Mouse (Mus musculus) cerebellum, postnatal 25 days (tissue): ENCODE data around the gene Odf3.

Source experiments
- DNase-seq, 2 experiments: peaks; one replicate each; pipeline ENCODE4 v3.0.0; 2021; ENCODE audit warnings: mixed read lengths in 2 of 2

Gene Odf3

DNA sequence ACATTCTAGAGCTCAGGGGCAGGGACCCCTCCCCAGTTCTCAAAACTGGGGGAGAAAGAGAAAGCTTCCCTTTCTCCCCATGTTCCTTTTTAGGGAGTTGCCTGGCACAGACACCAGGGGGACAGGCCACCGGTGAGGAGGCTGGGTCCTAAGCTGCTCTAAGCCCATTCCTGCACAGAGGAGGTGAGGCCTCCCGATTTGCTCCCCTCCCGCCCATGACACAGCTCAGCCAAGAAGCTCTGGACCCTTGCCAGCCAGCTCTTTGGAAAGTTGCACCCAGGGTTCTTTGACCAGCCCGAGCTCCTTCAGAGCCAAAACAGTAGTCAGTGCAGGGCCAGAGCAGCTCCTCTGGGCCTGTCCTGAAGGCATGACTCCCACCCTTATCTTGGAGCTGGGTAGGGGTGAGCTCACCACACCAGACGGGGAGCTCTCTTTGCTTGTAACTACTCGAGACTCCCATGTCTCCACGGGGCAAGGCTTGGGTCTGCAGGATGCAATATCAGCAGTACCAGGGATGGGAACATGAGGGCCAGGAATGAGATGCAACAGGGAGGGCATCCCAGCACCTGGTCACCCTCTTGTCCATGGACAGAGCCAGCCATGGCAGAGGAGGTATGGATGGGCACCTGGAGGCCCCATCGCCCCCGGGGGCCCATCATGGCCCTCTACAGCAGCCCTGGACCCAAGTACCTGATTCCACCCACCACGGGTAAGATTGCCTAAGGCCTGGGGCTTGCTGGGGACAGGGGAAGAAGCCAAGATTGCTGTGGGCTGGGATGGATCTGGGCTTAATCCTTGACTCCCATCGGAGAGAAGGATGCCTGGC lies at the start of gene Odf3:
Gene Odf3 (plus strand): TSS at position 51 of the 826 bp plus-strand sequence.
- DNase-seq: no peak

DNA sequence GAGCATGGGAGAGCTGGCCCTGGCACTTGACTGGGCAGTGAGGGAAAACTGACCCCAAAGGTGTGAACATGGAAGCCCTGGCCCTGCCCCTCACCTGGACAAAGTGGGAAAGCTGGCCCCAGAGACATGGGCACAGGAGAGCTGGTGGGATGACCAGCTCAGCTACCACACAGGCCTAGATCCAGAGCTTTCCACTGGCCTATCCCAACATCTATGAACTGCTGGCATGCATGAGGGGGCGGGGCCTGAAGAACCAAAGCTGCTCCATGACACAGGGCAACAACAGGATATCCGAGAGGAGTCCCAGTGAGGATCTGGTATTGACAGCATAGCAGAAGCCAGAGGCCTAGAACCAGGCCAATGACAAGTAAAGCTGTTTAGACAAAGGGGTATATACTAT lies 49.4 kb upstream of the Odf3 start:
- DNase-seq: no peak

DNA sequence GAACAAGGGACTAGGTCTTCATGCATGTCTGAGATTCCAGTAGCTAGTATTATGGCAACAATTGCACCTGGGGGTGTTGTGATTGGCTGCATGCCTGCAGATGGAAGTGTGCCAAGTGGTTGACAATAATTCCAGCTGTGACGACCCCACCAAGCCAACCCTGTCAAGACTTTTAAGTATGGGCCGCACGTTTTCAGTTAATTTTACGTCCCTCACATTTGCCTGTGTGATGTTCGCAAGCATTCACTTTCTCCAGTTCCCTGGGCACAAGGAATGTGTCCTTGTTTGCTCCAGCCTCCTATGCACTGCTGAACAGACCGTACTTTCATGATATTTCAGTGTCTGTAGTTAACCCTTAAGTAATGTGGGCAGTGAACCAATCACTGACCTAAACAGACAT lies 45.0 kb upstream of the Odf3 start:
- no peak for DNase-seq

DNA sequence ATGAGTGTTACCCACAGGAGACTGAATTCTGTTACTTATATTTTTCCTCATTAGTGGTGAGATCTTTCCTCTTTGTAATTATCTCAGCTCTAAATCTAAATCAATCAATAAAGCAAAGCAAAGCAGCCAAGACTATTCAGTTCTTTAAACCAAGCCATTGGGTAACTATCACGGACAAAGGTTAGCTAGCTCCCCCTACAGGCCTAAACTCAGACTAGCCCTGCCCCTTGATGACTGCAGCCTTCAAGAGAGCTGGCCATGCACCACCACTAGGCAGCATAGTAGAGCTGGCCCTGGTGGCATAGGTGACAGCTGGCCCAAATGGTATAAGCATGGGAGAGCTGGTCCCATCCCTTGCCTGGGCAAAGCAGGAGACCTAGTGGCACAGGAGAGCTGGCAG lies 41.9 kb upstream of the Odf3 start:
- DNase-seq: peak; percentile 17 to 58

DNA sequence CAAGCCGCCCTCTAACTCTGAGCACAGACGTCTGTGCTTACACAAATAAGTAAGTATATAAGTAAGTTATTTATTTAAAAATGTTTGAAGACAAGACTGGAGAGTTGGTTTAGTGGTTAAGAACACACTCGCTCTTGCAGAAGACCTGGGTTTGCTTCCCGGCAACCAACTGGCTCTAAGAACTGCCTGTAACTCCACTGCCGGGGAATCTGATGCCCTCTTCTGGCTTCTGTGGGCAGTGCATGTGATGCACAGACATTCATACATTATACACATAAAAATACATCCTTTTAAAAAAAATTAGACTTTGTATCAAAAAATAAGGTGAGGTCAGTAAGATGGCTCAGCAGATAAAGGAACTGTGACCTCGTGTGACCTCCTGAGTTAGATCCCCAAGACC lies 37.1 kb upstream of the Odf3 start:
- DNase-seq: no peak

DNA sequence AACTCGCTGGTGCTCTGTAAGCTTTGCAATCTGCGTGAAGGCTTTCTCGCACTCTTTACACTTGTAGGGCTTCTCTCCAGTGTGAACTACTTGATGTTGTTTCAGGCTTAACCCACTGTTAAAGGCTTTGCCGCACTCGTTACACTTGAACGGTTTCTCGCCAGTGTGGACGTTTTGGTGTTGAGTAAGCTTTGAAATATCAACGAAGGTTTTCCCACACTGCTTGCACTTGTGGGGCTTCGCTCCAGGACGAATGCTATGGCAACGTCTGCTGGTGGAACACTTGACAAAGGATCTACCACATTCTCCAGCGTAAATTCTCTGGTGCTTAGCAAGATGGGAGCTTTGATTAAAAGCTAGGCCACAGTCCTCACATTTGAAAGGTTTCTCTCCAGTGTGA lies 35.9 kb upstream of the Odf3 start:
- no peak for DNase-seq

DNA sequence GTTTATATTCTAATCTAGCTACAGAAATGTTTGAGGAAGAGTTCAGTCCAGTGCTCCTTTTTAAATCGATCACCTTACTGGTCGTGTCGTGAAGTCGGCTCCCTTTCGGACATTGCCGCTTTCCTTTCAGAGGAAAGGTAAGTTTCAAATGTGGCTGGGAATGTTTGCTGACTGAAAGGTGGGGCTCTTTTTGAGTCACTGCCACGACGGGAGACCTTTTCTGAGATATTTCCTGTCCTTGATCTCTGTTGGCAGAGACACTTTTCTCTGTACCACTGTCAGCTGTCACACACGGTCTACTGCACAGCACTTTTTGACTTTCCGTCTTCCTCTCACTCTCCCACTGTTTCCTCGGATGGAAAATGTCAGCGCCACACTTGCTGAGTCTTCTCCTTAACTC lies 34.8 kb upstream of the Odf3 start:
- DNase-seq: no peak

DNA sequence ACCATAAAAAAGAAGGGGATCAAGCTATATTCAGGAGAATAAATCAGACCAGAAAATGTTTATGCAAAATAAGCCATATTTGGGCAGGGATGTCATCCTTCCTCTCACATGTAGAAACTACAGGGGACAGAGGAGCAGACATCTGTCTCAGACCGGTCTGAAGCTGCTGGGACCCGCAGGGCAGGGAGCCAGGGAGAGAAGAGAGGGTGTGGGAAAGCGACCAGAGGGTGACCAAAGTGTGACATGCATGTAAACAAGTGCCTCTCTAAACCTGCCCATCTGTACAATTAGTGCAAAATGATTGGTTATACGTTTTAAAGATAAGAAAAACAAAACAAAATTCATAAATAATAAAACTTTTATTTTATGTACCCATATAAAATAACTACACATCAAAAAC lies 27.4 kb upstream of the Odf3 start:
- no peak for DNase-seq

DNA sequence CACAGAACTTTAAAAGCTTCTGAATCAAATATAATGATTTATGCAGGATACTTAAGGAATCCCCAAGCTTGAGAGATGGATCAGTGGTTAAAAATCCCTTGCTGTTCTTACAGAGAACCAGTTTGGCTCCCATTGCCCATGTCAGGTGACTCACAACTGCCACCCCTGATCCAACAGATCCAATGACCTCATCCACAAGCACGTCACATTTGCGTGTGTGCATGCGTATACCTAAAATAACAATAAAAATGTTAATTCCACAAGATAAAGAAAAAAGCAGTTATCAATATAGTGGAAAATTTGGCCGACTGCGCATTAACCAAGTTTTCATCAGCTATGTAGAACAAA lies 26.3 kb upstream of the Odf3 start:
- DNase-seq: peak in 1 of 2 experiments; percentile 48

DNA sequence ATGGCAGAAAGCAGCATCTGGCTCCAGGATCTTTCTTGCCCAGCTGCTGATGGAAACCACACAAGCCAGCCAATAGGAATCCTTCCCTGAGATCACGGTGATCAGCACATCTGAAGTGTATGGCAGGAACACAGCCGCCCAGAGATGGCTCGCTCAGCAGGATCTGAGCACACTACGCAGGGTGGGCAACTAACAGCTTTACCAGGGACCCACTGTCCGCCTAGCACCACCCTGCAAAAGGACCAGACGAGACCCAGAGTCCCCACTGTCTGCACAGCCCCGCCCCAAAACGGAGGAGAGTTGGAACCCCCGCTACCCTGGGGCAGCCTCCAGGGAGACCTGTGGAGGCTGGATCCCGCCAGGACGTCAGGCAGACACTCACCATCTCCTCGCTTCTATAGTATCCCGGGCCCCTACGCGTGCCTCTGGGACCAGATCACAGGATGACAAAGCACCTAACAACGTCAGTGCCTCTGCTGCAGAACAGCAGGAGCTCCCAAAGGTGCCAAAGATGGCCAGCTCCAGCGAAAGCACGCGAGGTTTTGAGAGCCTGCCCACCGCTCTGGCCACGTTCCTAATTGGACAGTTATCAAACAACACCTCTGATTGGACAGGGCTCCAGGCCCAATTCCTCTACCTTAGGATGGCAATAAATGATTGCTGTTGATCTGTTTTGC lies 25.8 kb upstream of the Odf3 start, which contains the start of gene Zfp941:
Gene Zfp941 (minus strand): TSS at position 526 of the 677 bp plus-strand sequence.
- DNase-seq: peak; percentile 87 to 91

DNA sequence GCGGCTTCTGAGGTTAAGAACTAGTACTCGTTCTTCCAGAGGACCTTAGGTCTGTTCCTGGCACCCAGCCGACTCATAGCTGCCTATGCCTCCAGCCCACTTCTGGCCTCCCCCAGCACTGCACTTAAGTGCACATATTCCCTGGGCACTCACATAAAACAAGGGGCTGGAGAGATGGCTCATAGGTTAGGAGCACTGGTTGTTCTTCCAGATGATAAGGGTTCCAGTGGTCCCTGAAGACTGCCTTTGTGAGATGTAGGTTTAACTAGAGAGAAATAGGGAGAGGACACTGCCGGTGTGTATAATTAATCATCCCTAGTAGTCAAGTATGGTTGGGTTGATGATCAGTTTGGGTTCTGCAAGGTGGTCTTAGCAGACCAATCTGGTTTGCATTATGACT lies 24.9 kb upstream of the Odf3 start:
- DNase-seq: no peak

DNA sequence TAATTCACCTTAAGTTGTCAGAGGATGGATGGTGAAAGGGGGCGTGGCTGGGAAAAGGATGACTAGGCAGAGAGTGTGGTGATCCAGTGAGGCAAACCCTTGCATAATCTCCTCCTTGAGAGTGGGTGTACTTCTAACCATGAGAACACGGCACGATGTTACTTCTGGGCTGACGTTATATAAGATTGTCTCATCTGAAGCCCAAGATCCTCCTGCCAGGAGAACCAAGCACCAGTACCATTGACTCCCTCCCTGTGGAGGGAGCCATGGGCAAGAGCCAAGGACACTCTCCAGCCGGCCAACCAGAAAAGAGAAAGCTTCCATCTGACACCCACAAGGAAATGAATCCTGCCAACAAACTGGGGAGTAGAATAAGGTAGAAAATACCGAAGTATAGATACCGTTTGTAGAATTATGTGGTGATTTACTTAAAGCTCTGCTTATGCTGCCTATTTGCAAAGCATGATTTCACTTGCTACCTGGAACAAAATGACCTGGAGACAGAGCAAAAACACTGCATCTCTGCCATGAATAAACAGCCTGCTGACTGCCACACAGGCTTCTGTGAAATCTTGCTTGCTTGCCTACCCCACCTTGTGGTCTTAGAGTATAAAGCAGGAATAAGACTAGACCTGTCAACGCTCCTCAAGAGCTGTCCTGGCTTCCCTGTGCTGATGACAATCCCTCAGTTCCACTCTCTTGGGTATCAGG lies 19.3 kb upstream of the Odf3 start:
- peak; percentile 65 to 75 for DNase-seq

DNA sequence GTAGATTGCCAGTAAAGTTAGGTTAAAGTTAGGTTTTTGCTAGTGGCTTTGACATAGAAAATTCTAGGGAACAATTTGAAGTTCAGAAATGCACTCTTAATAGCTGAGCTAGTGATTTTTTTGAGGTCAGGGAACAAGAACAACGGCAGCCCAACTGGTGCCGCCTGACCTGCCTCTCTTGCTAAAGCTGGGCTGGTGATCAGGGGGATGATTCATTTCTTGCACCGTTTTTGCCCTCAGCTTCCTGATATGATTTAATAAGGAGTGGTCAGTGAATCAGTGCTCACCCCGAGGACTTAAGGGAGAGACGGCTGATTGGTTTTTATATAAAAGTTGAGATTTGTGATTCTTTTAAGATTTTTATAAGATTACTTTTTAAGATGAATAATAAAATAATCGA lies 16.2 kb upstream of the Odf3 start:
- DNase-seq: no peak

DNA sequence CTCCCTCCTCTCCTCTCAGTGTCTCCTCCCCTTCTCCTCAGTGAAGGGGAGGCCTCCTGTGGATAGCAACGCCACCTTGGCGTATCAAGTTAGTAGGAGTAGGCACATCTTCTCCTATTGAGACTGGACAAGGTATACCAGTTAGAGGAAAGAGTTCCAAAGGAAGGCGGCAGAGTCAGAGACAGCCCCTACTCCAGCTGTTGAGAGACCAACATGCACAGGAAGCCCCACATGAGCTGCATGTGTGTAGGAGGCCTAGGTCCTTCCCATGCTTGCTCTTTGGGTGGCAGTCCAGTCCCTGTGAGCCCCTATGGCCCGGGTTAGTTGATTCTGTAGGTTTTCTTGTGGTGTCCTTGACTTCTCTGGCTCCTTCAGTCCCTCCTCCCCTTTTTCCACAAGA lies 14.3 kb upstream of the Odf3 start:
- no peak for DNase-seq

DNA sequence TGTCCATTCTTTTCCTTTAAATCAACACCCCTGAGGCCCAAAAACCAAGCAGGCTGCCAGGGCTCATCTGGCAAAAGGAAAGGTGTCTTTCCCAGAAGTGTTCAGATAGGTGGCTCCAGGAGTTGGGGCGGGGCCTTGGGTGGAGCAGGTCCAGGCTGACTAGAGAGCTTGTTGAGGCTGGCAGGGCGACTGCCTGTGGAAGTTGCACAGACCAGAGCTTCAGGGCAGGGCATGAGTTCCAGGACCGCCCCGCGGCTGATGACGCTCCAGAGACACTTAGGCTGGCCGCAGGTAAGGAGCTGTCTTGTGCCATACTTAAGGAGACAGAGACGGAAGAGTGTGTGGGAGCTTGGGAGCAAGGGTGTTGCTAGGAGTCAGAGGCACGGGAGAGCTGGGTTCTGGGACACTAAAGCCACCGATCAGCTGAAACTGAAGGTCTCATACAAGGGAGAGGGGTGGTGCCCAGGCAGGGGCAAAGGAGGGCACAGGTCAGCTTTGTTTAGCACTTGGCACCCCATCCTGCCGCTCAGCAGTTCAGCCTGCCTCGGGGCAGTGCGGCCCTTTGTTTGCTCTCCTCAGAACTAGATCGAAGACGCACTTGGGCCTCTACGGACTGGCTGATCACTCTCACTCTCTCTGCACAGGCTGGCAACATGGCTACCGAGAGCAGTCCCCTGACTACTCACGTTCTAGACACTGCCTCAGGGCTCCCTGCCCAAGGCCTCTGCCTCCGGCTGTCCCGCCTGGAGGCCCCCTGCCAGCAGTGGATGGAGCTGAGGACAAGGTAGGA lies 12.4 kb upstream of the Odf3 start, which contains the start of gene Urah:
Gene Urah (plus strand): TSS at position 51 of the 790 bp plus-strand sequence.
- DNase-seq: no peak

DNA sequence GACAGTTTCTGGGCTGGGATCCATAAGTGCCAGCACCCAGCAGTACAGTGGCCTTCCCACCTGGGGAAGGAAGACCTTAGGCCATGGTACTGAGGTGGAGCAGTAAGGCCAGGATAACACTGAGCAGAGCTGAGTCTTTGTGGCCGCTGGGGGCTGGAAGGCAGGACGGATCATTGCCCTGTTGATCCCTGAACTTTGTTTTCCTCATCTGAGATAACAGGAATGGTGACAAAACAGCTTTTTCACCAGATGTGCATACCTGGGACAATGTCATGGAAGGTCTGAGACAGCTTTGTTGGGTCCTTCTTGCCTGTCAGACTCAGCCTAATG lies 11.9 kb upstream of the Odf3 start:
- DNase-seq: no peak

DNA sequence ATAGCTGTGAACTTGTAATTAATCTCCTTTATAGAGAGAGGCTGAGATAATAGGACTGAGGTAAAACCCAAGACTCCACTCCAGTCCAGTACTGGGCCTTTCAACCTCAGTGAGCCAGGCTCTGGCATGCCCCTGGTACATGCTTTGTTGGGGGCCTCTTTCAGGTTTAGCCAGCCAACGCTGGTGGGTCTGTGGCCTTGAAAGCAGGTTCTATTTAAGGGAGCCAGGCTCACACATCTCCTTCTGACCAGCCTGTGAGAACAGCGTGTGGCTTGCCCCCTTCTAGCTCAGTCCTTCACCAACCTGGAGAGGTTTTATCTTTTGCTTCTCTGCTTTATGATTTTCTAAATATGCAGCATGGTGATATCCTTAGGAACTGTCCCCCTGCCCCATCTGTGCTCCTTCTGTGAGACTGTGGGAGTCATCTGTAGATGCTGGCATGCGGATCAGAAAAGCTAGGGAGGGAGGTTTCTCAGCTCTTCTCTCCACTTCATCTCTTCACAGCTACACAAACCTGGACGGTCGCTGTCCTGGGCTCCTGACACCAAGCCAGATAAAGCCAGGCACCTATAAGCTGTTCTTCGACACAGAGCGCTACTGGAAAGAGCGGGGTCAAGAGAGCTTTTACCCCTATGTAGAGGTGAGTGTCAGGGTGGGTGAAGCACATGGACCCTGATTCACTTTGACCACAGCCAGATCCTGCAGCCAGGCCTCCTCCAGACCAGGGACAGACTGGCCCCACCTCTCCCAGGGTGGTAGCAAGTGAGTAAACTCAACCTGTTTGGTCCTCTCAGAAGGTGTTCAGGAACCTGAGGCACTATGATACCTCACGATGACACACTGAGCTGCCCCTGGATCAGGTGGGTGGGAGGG lies 11.1 kb upstream of the Odf3 start:
- no peak for DNase-seq

DNA sequence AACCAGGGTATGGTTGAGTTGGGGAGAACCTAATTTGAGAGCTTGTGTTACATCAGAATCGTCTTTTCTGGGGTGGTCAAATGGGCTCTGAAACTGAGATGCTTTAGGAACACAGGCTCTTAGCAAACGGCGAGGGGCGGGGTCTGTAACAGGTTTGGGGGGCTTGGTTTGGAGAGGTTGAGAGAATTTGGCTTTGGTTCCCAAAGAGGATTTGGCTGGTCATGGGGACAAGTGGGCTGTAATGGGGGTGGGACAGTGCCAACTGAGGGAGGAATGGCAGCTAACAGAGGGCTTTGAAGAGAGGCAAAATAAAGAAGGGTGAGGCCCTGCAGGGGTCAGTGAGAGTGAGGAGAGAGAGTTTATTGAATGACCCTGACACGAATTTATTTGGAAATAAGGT lies 8.0 kb upstream of the Odf3 start:
- no peak for DNase-seq

DNA sequence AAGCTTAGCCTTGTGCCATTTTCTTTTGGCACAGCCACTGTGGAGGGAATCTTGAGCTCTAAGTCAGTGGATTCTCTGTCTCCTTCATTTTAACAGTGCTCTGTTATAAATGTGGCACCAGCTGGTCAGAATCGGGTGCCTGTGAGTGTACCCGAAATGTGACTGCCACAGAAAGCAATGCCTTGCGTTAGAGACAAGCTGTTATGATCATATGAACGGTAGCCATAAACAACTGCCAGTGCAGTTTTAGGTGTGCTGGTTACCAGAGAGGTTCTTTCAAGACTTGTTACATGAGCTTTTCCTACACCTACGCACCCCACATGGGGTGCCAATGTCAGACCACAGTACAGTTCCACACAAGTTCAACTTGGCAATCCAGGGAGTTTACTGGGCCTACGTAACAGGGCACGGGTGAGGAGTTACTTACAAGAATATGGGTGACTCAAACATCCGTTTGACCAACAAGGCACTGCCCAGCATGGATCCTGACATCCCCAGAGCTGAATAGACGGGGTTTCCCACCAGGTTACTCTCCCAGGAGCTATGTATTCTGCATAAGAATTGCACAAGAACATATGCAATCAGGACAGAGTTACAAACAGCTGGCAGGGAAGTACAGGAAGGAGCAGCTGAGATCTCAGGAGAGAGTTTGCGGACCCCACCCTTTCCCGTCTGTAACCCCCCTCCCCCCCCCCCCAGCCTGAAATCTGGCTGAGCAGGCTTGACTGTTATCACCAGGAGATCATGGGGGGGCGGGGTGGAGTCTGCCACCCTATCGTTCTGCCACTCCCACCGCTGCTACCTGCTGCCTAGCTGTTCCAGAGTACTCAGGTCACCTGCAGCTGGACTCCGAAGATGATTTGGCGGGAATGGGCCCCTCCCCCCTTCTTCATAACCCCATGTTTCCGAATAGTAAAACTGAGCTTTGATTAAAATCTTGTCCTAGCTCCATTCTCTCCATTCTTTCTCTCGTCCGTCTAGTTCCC lies 6.6 kb upstream of the Odf3 start:
- no peak for DNase-seq

DNA sequence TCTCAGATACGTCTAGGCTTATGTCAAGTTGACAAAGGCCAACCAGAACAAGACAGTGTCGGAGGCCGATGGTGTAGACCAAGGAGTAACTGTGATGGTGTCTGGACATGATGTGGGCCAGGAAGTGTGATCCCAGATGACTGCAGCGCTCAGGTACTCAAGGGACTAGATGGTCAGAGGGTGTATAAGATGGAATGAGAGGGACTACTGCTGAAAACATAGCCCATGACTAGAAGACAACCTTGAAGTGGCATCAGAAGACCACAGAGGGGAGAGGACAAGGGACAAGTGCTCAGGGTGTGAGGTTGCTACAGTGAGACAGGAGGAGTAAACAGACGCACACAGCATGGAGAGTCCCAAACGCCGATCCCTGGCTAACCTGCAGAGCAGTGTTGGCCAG lies 3.8 kb upstream of the Odf3 start:
- no peak for DNase-seq
